Mouse (Mus musculus) liver, embryonic 15.5 days (tissue): ENCODE measurements around the gene Tcf7. TPM values are rescaled to one million over a fixed set of nuclear protein-coding genes. Genes with fewer than 3 reads are reported as not detected.

ENCODE experiments used
- ATAC-seq: fragments of 200-750 bp; cut with Nextera tagmentation; 2 replicates; pipeline ENCODE4 v1.8.0; 2017; ENCODE audit warnings: moderate number of reproducible peaks, mild to moderate bottlenecking, moderate library complexity; ENCODE audit not compliant: insufficient read depth
- H3K27ac ChIP-seq: fragments of 300-500 bp; sonication (generic); replicated peaks from 2 replicates; pipeline ENCODE4 v1.5.1; 2015; ENCODE audit warnings: mild to moderate bottlenecking, inconsistent platforms
- H3K27me3 ChIP-seq: fragments of 300-500 bp; sonication (generic); 2 replicates; pipeline ENCODE4 v1.6.1; 2015; ENCODE audit warnings: mild to moderate bottlenecking, inconsistent platforms
- H3K36me3 ChIP-seq: fragments of 300-500 bp; sonication (generic); replicated peaks from 2 replicates; pipeline ENCODE4 v1.6.1; 2015; ENCODE audit warnings: moderate library complexity, mild to moderate bottlenecking, inconsistent platforms
- H3K4me1 ChIP-seq: fragments of 300-500 bp; sonication (generic); replicated peaks from 2 replicates; pipeline ENCODE4 v1.6.1; 2015; ENCODE audit warnings: inconsistent platforms
- H3K4me2 ChIP-seq: fragments of 300-500 bp; sonication (generic); 2 replicates; pipeline ENCODE4 v1.6.1; 2015; ENCODE audit warnings: moderate library complexity, mild to moderate bottlenecking, inconsistent platforms
- H3K4me3 ChIP-seq: fragments of 300-500 bp; sonication (generic); replicated peaks from 2 replicates; pipeline ENCODE4 v1.5.1; 2015; ENCODE audit warnings: mild to moderate bottlenecking, inconsistent platforms
- H3K9ac ChIP-seq: fragments of 300-500 bp; sonication (generic); 2 replicates; pipeline ENCODE4 v1.6.1; 2015; ENCODE audit warnings: moderate library complexity, mild to moderate bottlenecking, inconsistent platforms
- H3K9me3 ChIP-seq: fragments of 300-500 bp; sonication (generic); replicated peaks from 2 replicates; pipeline ENCODE4 v1.6.1; 2016; ENCODE audit warnings: inconsistent platforms
- WGBS: fragments of 180-500 bp; shearing (Covaris S2); methylation state at CpG from one replicate; pipeline ENCODE4 v1.1.7; 2015; ENCODE audit warnings: mixed read lengths; ENCODE audit not compliant: insufficient replicate concordance; 5-methylcytosine and 5-hydroxymethylcytosine counted together
- polyA plus RNA-seq: library from polyadenylated mRNA; unstranded; fragments of >200 nt; fragmentation: Nextera tagmentation; extraction: Ambion mirVana; gene quantifications from 2 replicates; pipeline ENCODE4 v1.2.1, GENCODE M21; 2015

The Tcf7 gene
- 1.4 and 1.9 TPM in 2 replicates for polyA plus RNA-seq

DNA sequence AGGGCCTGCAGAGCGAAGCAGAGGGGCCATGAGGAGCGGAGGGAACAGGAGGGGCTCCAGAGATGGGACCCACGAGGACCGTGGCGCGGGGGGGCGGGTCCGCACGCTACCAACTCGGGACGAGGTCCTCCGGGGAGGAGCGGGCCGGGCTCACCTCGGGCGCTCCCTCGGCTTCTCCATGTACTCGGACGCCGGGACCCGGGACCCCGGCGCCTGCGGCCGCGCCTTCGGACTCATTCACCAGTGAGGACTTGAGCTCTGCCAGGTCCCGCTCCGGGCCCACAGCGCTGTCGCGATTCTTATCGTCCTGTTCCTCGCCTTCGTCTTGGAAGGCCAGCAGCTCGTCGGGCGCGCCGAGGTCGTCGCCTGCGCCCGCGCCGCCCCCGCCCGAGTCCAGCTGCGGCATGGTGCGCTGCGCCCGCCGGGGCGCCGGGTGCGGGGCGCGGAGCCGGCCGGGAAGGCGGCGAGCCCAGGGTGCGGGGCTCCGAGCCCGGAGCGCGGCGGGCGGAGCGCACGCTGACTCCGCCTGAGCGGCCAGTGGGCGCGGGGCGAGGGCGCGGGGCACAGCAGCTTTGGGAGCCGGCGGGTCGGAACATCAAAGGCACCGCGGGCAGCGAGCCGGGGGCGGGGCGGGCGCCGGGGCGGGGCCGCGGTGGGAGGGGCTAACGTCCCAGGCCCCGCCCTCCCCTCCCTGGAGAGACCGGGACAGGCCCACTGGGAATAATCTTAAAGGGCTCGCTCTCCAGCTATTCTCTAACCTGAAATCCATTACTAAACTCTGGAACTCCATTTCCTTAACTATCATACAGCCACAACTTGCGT, at the start of gene Tcf7:
Gene Tcf7 (minus strand): TSS at position 241 of the 822 bp plus-strand sequence.
- Histone ChIP-seq H3K36me3 (no peaks in the 10 kb centered on the region), H3K9ac (0 out of 2 replicates have a peak within 1 kb of the TSS, but pooled peaks have one; percentile 15), H3K4me3 (peak within 1 kb of the TSS; percentile 60), H3K4me2 (peak within 1 kb of the TSS; percentile 86), H3K4me1 (peaks cover 22% of the 10 kb centered on the region), H3K27ac (no peak within 1 kb of the TSS), H3K9me3 (no peaks in the 10 kb centered on the region), H3K27me3 (peaks cover 70% of the 10 kb centered on the region)
- WGBS = under 1% methylated on average over 95 of the region's 97 CpGs
- ATAC-seq = peak; percentile 57

DNA sequence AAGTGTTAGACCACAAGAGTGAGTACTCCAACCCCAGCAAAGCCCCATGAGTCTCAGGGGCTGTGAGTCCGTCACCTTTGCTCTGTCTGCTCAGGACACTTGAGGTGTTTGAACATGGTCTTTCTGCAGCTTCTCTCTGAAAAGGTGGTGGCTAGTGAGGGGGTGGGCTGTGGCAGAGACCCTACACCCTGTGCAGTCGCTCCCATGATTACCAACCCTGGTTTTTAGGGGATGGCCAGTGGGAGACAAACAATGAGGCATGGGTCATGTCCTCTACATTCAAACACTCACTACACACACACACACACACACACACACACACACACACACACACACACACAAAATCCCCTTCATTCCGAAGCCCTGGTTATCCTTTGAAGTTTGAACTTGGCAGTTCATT, 44.5 kb upstream of the Tcf7 start:
- no peaks in the 10 kb centered on the region for H3K4me1 ChIP-seq
- 36% methylated on average over 3 of the region's 3 CpGs for WGBS
- H3K4me2 ChIP-seq = no peak overlapping the region
- H3K27ac ChIP-seq = no peak overlapping the region
- H3K36me3 ChIP-seq = no peaks in the 10 kb centered on the region
- H3K9ac ChIP-seq = no peak overlapping the region
- no peaks in the 10 kb centered on the region for H3K27me3 ChIP-seq
- H3K4me3 ChIP-seq = no peak overlapping the region
- no peaks in the 10 kb centered on the region for H3K9me3 ChIP-seq
- ATAC-seq = no peak

DNA sequence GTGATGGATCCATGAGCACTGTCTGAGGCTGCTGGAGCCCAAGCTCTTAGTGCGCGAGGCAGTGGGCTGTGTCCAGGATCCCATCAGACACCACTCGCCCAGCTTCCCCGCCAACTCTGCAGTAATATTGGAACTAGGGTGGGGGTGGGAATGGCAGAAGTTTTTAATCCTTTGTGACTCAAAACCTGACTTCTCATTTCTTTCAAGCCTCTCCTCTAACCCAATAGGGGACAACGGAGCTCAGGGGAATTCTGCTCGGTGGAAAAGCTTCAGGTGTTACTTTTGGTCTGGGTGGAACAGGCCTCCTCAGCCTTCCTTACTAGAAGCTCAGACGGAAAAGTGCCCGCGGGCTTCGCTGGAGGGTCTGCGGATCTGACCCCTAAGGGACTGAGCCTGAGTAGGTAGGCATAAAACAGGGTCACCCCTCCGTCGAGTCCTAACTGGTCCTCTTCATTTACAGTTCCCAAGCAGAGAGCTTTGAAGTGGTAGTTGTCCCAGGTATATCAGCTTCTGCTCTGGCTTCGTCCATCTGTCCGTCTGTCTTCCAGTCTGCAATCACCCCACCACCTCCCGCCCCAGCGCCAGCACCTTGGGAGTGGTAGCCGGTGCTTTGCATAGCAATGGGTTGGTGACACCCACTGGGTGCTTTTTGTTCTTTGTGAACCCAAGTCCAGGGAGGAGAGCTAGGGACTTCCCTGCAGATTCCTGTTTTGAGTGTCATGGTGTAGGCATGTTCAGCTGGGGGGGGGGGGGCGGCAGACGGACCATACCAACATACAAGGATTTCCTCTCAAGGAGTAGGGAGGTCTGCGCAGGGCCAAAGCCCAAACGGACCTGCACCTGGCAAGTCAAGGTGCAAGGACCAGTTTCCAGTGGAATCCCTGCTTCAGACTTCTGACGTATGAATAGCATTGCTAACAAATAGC, 41.9 kb upstream of the Tcf7 start:
- WGBS = 67% methylated on average over 23 of the region's 23 CpGs
- Histone ChIP-seq H3K27ac (no peak overlapping the region), H3K4me3 (no peak overlapping the region), H3K4me1 (no peaks in the 10 kb centered on the region), H3K4me2 (no peak overlapping the region), H3K36me3 (no peaks in the 10 kb centered on the region), H3K9me3 (no peaks in the 10 kb centered on the region), H3K9ac (no peak overlapping the region), H3K27me3 (no peaks in the 10 kb centered on the region)
- ATAC-seq = no peak

DNA sequence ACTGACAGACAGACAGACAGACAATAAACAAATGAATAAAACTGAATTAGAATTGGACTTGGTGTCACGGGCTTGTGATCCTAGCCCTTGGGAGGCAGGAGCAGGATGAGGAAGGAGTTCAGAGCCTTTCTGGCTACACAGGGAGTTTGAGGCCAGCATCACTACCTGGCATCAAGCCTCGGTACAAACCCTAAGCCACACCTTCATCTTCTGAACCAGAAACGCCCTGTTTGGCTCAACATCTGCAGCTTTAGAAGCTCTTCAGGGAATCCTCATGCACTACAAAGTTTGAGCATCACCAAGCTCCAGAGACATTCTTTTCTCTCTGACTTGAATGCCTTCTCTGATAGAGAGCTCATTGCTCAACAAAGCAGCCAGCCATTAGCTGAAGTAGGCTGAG, 38.7 kb upstream of the Tcf7 start:
- H3K4me2 ChIP-seq = no peak overlapping the region
- 41% methylated on average over 3 of the region's 3 CpGs for WGBS
- no peak overlapping the region for H3K4me3 ChIP-seq
- no peak overlapping the region for H3K27ac ChIP-seq
- H3K36me3 ChIP-seq = no peaks in the 10 kb centered on the region
- no peaks in the 10 kb centered on the region for H3K9me3 ChIP-seq
- H3K9ac ChIP-seq = no peak overlapping the region
- H3K27me3 ChIP-seq = no peaks in the 10 kb centered on the region
- no peak for ATAC-seq
- no peaks in the 10 kb centered on the region for H3K4me1 ChIP-seq

DNA sequence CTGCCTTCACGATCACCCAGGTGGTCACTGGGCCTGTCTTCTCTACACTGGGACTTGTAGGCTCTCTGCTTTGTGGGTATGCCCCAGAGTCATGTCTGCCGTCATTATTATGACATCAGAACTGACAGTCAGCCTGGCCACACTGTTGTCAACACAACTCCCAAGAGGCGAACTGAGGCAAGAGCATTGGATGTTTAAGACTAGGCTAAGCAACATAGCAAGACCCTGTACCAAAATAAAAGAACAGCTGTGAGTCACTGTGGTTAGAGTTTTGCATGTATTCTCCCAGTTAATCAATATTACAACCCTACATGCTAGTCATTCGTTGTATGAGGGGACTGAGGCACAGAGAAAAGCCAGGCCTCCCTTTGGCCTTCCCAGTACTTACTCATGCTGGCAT, 37.7 kb upstream of the Tcf7 start:
- Histone ChIP-seq H3K4me1 (no peaks in the 10 kb centered on the region), H3K27me3 (peaks cover 4% of the 10 kb centered on the region; the same call in 1 of the 2 replicates), H3K9ac (no peak overlapping the region), H3K27ac (no peak overlapping the region), H3K36me3 (no peaks in the 10 kb centered on the region), H3K4me2 (no peak overlapping the region), H3K9me3 (no peaks in the 10 kb centered on the region), H3K4me3 (no peak overlapping the region)
- 49% methylated on average over 4 of the region's 4 CpGs for WGBS
- no peak for ATAC-seq

DNA sequence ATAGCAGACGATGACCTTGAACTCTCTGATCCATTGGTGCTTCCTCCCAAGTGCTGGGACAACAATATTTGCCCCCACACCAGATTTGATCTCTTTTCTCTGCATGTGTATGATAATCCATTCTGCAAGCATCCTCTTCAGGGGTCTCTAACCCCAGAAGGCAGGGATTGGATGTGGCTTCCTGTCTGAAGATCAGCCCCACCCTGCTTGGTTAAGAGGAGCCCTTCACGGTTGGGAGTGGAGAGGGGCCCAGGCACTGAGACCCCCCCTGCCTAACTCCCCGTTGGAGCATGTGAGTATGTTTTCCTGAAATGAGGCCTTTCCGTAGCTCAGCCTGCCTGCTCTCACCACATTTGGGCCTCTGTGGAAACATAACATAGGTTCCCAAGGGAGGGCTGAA, 36.9 kb upstream of the Tcf7 start:
- Histone ChIP-seq H3K27ac (no peak overlapping the region), H3K4me1 (no peaks in the 10 kb centered on the region), H3K9me3 (no peaks in the 10 kb centered on the region), H3K4me3 (no peak overlapping the region), H3K36me3 (no peaks in the 10 kb centered on the region), H3K27me3 (peaks cover 13% of the 10 kb centered on the region), H3K9ac (no peak overlapping the region), H3K4me2 (no peak overlapping the region)
- 37% methylated on average over 4 of the region's 4 CpGs for WGBS
- ATAC-seq = no peak

DNA sequence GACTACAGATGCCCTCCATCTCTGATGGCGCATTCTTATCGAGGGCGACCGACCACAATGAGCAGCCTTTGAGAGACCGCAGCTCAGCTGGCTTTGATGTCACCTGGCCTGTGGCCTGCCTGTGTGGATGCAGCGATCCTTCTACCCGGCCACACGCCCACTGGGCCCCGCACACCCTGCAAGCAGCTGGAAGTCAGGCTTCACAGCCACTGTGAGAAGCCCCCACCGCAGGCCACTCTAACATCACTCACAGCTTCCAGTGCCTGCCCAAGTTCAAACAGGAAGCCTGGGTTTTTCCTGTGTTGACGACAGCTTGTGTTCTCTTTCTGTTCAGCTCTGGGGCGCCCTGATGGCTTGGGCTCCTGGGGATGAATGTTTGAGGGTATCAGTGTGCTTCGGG, 35.6 kb upstream of the Tcf7 start:
- peaks cover 25% of the 10 kb centered on the region for H3K27me3 ChIP-seq
- no peak for ATAC-seq
- no peak overlapping the region for H3K4me2 ChIP-seq
- H3K9me3 ChIP-seq = no peaks in the 10 kb centered on the region
- no peak overlapping the region for H3K9ac ChIP-seq
- H3K4me3 ChIP-seq = no peak overlapping the region
- H3K36me3 ChIP-seq = no peaks in the 10 kb centered on the region
- H3K27ac ChIP-seq = no peak overlapping the region
- WGBS = 11% methylated on average over 13 of the region's 13 CpGs
- no peaks in the 10 kb centered on the region for H3K4me1 ChIP-seq

DNA sequence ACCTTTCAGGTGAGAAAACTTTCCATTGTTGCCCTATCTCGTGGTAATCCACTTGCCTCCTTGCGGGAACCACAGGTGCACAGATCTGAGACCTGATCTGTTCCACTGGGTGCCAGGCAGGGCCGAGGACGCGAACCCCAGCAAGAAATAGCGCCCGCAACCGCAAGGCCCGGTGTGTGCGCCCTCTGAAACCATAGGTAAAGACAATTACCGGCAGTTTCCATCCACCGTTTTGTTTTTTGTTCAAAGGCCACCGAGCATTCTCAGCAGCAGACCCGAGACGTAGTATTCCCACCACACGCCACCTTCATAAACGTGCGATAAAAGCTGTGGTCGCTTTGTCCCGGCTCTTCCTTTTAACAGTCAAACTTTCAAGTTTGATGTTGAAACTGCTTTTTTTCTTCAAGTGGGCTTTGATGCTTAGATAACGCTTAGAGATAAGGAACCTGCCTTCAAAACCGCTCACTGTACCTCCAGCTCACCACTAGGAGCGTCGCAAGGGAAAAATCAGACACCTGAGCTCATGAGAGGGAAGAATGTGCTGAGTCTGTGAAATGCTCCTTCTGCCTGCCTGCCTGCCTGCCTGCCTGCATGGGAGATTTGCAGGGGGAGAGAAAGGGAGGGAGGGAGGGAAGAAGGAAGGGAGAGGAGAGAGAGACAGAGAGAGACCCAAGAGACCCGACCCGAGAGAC, 31.4 kb upstream of the Tcf7 start:
- Histone ChIP-seq H3K9ac (no peak overlapping the region), H3K4me2 (peak overlapping the region; percentile 27), H3K4me3 (no peak overlapping the region), H3K27ac (no peak overlapping the region), H3K9me3 (no peaks in the 10 kb centered on the region), H3K4me1 (no peaks in the 10 kb centered on the region), H3K36me3 (no peaks in the 10 kb centered on the region), H3K27me3 (peaks cover 29% of the 10 kb centered on the region)
- no peak for ATAC-seq
- WGBS = 12% methylated on average over 26 of the region's 26 CpGs

DNA sequence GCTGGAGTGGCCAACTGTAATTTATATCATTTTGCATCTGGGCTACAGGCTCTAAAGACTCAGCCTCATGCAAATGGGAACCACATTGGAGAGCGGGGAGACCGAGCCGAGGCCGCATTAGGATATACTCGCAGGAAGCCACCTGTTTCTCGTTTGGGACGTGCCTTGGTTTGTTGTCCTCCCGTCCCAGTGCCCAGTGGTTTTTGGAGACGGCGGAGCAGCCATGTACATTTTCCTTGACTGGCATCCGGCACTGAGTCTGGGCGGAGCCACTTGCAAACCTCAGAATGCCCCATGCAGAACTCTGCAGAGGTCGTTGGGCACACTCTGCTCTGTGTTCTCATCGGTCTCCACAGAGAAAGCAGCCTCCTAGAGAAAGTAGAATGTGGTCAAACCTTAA, 27.9 kb upstream of the Tcf7 start:
- no peak overlapping the region for H3K9ac ChIP-seq
- no peaks in the 10 kb centered on the region for H3K9me3 ChIP-seq
- H3K4me1 ChIP-seq = 0 out of 2 replicates have a peak, but pooled peaks cover 3% of the 10 kb centered on the region
- ATAC-seq = no peak
- H3K36me3 ChIP-seq = no peaks in the 10 kb centered on the region
- H3K4me2 ChIP-seq = no peak overlapping the region
- WGBS = 65% methylated on average over 14 of the region's 14 CpGs
- H3K4me3 ChIP-seq = no peak overlapping the region
- peaks cover 24% of the 10 kb centered on the region for H3K27me3 ChIP-seq
- no peak overlapping the region for H3K27ac ChIP-seq

DNA sequence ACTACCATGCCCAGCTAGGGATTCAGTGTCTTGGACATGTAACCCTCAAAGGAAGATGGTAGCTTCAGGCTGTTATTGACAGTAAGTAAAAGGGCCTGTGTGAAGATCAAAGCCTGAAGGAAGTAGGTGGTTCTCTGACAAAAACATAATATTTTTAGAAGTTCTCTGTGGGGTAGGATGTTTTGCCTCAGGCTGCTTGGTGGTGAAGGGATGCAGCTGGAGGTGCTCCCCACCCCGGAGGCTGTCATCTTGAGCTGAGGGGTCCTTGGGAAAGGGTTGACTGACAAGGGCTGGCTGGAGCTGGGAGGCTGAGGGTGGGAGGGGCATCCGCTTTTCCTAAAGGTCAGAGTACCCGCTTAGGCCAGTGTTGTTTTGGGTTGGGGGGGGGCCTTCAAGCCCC, 26.7 kb upstream of the Tcf7 start:
- whole genome bisulfite sequencing = 55% methylated on average over 3 of the region's 3 CpGs

DNA sequence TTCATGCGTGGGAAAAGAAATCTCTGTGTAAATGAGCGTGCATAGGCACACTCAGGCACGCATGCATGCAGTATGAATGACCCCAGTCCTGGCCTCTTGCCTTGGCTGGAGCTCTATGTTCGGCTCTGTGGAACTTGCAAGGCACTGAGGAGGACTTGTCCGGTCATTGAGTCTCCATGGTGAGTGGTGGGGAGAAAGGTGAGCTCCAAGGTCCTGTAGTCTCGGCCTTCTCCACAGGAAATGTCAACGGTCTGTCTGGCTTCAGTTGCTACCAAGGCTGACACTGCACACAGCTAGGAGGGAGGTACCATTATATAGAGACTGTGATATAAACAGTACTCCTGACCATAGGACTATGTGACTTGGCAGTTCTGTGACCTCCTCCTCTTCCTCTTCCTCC, 23.6 kb upstream of the Tcf7 start:
- no peaks in the 10 kb centered on the region for H3K9me3 ChIP-seq
- H3K4me3 ChIP-seq = no peak overlapping the region
- H3K27me3 ChIP-seq = no peaks in the 10 kb centered on the region
- no peaks in the 10 kb centered on the region for H3K36me3 ChIP-seq
- 0 out of 2 replicates have a peak, but pooled peaks cover 3% of the 10 kb centered on the region for H3K4me1 ChIP-seq
- ATAC-seq = no peak
- no peak overlapping the region for H3K4me2 ChIP-seq
- H3K27ac ChIP-seq = no peak overlapping the region
- H3K9ac ChIP-seq = no peak overlapping the region
- WGBS = 38% methylated on average over 7 of the region's 7 CpGs

More for the DNA sequence above, 26.7 kb upstream of the Tcf7 start:
- H3K4me2 ChIP-seq = no peak overlapping the region
- no peaks in the 10 kb centered on the region for H3K9me3 ChIP-seq
- no peak overlapping the region for H3K4me3 ChIP-seq
- no peak overlapping the region for H3K27ac ChIP-seq
- no peak overlapping the region for H3K9ac ChIP-seq
- H3K36me3 ChIP-seq = no peaks in the 10 kb centered on the region
- ATAC-seq = no peak
- H3K4me1 ChIP-seq = 0 out of 2 replicates have a peak, but pooled peaks cover 3% of the 10 kb centered on the region
- peaks cover 14% of the 10 kb centered on the region for H3K27me3 ChIP-seq
